Mouse (Mus musculus) ES-E14 (cell line): ENCODE data around the gene Lhx5.

Experiments used
- CHD2 ChIP-seq: IDR thresholded peaks from 2 replicates; pipeline ENCODE4 v1.6.1; 2014; ENCODE audit warnings: mild to moderate bottlenecking, low read depth, low read length, inconsistent platforms
- ZNF384 ChIP-seq: IDR thresholded peaks from 2 replicates; pipeline ENCODE4 v1.6.1; 2012; ENCODE audit warnings: low read depth, low read length, inconsistent platforms

DNA sequence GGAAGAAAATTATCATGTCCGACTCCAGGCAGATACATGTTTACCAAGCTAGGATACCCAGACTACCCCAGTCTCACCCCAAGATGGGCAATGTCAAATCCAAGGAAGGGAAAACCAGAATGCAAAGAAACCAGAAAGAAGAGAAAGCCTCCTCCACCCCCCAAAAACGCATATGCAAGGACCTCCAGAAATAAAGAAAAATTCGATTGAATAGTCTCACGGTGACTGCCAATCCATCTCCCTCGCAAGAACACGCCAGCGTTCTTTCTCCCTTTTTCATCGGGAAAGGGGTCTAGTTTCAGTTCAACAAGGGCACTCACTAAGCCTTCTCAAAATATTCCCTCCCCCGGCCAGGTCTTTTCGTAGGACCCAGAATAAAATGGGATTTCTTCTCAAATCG is 6.8 kb upstream of the Lhx5 start:
- no peak for TF ChIP-seq ZNF384
- TF ChIP-seq CHD2: no peak
